Mouse (Mus musculus) limb, embryonic 15.5 days (tissue): ENCODE measurements around the gene Atp6v1c2. TPM values are rescaled to one million over a fixed set of nuclear protein-coding genes. Genes with fewer than 3 reads are reported as not detected.

Source experiments
- ATAC-seq: fragments of 200-750 bp; cut with Nextera tagmentation; 2 replicates; pipeline ENCODE4 v1.8.0; 2017; ENCODE audit warnings: low read depth, moderate TSS enrichment; ENCODE audit not compliant: insufficient number of reproducible peaks, low FRiP score, low TSS enrichment
- H3K27ac ChIP-seq: fragments of 300-500 bp; sonication (generic); 2 replicates; pipeline ENCODE4 v1.5.1; 2015; ENCODE audit warnings: moderate library complexity, mild to moderate bottlenecking, inconsistent platforms
- H3K27me3 ChIP-seq: fragments of 300-500 bp; sonication (generic); 2 replicates; pipeline ENCODE4 v1.6.1; 2015; ENCODE audit warnings: inconsistent platforms
- H3K36me3 ChIP-seq: fragments of 300-500 bp; sonication (generic); 2 replicates; pipeline ENCODE4 v1.6.1; 2015; ENCODE audit warnings: inconsistent platforms
- H3K4me1 ChIP-seq: fragments of 300-500 bp; sonication (generic); 2 replicates; pipeline ENCODE4 v1.6.1; 2015; ENCODE audit warnings: inconsistent platforms
- H3K4me2 ChIP-seq: fragments of 300-500 bp; sonication (generic); 2 replicates; pipeline ENCODE4 v1.6.1; 2015; ENCODE audit warnings: mild to moderate bottlenecking, inconsistent platforms
- H3K4me3 ChIP-seq: fragments of 300-500 bp; sonication (generic); 2 replicates; pipeline ENCODE4 v1.5.1; 2015; ENCODE audit warnings: mild to moderate bottlenecking, inconsistent platforms
- H3K9ac ChIP-seq: fragments of 300-500 bp; sonication (generic); 2 replicates; pipeline ENCODE4 v1.6.1; 2015; ENCODE audit warnings: inconsistent platforms
- H3K9me3 ChIP-seq: fragments of 300-500 bp; sonication (generic); 2 replicates; pipeline ENCODE4 v1.6.1; 2016; ENCODE audit warnings: inconsistent platforms
- WGBS: fragments of 180-500 bp; shearing (Covaris S2); methylation state at CpG from one replicate; pipeline ENCODE4 v1.1.7; 2015; 5-methylcytosine and 5-hydroxymethylcytosine counted together
- polyA plus RNA-seq: library from polyadenylated mRNA; unstranded; fragments of >200 nt; fragmentation: Nextera tagmentation; extraction: Ambion mirVana; gene quantifications from 2 replicates; pipeline ENCODE4 v1.2.1, GENCODE M21; 2015

Atp6v1c2 gene
- polyA plus RNA-seq, 1 experiment from 2014 or later: 0.63 TPM

GRCm38 (mm10) chr12:17318453-17318852, 10.7 kb downstream of the Atp6v1c2 start:
- Histone ChIP-seq H3K4me1 (no peaks in the 10 kb centered on the region), H3K27me3 (peaks cover 13% of the 10 kb centered on the region), H3K4me2 (no peak overlapping the region), H3K27ac (no peak overlapping the region), H3K4me3 (no peak overlapping the region), H3K36me3 (no peaks in the 10 kb centered on the region), H3K9ac (no peak overlapping the region), H3K9me3 (no peaks in the 10 kb centered on the region)
- 71% methylated on average over 3 of the region's 3 CpGs for WGBS
- no peak for ATAC-seq

DNA sequence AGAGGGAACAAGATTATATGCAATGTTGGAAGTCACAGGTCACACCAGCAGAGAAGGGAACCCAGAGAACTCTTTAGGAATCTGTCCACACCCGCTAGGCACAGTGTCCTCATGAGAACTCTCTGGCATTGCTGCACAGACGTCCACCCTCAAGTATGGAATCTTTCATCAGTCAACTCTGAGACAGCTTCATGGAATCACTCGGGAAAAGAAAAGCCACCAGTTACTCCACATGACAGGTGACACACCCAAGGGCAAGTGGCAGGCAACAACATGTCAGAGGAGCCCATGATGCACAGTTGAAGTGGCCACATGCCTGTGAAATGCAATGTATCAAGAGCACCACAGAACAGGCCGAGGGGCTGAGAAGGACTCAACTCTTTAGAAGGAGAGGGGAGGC, 11.2 kb downstream of the Atp6v1c2 start:
- Histone ChIP-seq H3K4me3 (no peak overlapping the region), H3K4me1 (no peaks in the 10 kb centered on the region), H3K9me3 (no peaks in the 10 kb centered on the region), H3K4me2 (no peak overlapping the region), H3K27ac (no peak overlapping the region), H3K9ac (no peak overlapping the region), H3K27me3 (peaks cover 8% of the 10 kb centered on the region), H3K36me3 (no peaks in the 10 kb centered on the region)
- no peak for ATAC-seq
- WGBS: 54% methylated on average over 4 of the region's 4 CpGs

DNA sequence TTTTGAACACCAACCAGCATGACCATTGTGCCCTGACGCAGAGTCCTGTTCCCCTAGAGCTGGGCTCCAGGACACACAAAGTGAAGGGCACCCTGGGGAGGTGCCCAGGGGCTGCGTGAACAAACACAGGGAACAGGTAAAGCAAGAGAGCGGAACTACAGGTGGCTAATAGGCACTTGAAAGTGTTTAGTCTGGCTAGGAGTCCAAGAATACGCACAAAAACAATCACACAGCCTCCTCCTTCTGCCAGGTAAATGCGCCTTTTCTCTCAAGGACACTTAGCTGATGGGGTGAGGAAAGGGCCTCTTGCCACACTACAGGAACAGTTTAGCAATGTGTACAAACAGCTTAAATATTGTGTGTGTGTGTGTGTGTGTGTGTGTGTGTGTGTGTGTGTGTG, 13.1 kb downstream of the Atp6v1c2 start:
- Histone ChIP-seq H3K4me3 (no peak overlapping the region), H3K4me2 (no peak overlapping the region), H3K27me3 (no peaks in the 10 kb centered on the region), H3K9me3 (no peaks in the 10 kb centered on the region), H3K4me1 (no peaks in the 10 kb centered on the region), H3K36me3 (no peaks in the 10 kb centered on the region), H3K27ac (no peak overlapping the region), H3K9ac (no peak overlapping the region)
- WGBS: 86% methylated on average over 5 of the region's 5 CpGs
- no peak for ATAC-seq

DNA sequence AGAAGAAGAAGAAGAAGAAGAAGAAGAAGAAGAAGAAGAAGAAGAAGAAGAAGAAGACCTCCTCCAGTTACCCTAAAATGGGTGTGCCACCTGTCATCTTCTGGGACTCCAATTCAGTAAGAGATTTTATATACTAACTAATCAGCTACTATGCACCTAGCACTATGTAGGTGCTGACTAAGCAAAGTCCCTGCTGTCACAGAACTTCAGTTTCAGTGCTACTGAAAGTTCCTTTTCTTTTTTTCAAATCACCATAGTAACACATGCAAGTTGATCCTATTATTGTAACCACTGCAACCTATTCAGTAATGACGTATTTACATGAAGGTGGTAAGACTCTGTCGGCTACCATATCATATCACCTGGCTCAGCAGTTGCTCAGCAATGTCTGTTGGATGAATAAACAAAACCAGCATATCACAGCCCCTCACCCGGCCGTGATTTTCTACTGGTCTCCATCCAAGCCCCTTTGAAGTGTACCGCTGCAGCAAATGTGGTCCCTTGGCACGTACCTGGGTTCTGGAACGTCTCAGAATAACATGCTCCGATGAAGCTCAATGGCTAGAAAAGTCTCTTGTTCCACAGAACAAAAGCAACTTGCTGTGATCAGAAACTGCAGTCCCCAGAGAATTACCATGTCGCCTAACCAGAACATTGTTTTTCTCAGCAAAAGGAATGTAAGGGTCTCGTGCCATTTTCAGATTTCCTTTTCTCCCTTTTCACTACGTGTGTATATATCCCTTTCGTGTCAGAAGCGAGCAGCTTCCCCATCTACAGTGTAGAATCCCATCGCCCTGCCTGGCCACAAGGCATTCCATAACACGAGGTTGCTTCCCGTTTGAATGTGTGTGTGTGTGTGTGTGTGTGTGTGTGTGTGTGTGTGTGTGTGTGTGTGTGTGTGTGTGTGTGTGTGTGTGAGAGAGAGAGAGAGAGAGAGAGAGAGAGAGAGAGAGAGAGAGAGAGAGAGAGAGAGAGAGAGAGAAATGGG, 18.0 kb downstream of the Atp6v1c2 start:
- H3K27me3 ChIP-seq: no peaks in the 10 kb centered on the region
- WGBS: 77% methylated on average over 16 of the region's 16 CpGs
- H3K36me3 ChIP-seq: no peaks in the 10 kb centered on the region
- H3K27ac ChIP-seq: no peak overlapping the region
- H3K9ac ChIP-seq: no peak overlapping the region
- H3K4me3 ChIP-seq: no peak overlapping the region
- H3K4me2 ChIP-seq: no peak overlapping the region
- no peaks in the 10 kb centered on the region for H3K4me1 ChIP-seq
- no peaks in the 10 kb centered on the region for H3K9me3 ChIP-seq
- no peak for ATAC-seq

DNA sequence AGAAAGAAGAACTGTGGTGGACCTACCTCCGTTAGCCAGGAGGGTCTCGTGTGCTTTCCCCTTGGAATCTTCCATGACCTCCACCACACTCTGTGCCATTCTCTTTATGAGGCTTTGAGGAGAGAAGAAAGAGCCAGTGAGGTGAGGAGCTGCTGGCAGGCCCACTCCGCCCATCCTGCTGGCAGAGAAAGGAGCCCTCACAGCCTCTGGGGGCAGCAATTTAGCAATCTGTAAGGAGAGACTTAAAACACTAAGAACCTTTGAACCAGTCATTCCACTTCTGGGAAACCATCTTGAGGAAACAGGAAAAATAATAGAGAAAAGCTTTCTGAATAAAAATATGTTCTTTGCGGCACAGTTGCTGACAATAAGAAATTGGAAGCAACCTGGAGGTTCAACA, 20.9 kb downstream of the Atp6v1c2 start:
- H3K4me1 ChIP-seq: no peaks in the 10 kb centered on the region
- no peak overlapping the region for H3K27ac ChIP-seq
- H3K36me3 ChIP-seq: no peaks in the 10 kb centered on the region
- no peak for ATAC-seq
- no peak overlapping the region for H3K4me2 ChIP-seq
- H3K9ac ChIP-seq: no peak overlapping the region
- 42% methylated on average over 4 of the region's 4 CpGs for WGBS
- H3K9me3 ChIP-seq: no peaks in the 10 kb centered on the region
- no peak overlapping the region for H3K4me3 ChIP-seq
- no peaks in the 10 kb centered on the region for H3K27me3 ChIP-seq

- Histone ChIP-seq H3K27me3 (no peaks in the 10 kb centered on the region), H3K9me3 (no peaks in the 10 kb centered on the region), H3K4me3 (no peak overlapping the region), H3K9ac (no peak overlapping the region), H3K36me3 (no peaks in the 10 kb centered on the region), H3K4me1 (no peaks in the 10 kb centered on the region), H3K4me2 (no peak overlapping the region), H3K27ac (no peak overlapping the region)
- ATAC-seq: no peak
- WGBS: 75% methylated on average over 7 of the region's 7 CpGs
Measured at GRCm38 (mm10) chr12:17305445-17305844, 23.7 kb downstream of the Atp6v1c2 start.

GRCm38 (mm10) chr12:17299902-17300301, 29.3 kb downstream of the Atp6v1c2 start:
- H3K27ac ChIP-seq: no peak overlapping the region
- no peaks in the 10 kb centered on the region for H3K4me1 ChIP-seq
- H3K9me3 ChIP-seq: no peaks in the 10 kb centered on the region
- WGBS: 94% methylated on average over 1 of the region's 1 CpGs
- H3K36me3 ChIP-seq: no peaks in the 10 kb centered on the region
- H3K4me3 ChIP-seq: no peak overlapping the region
- no peaks in the 10 kb centered on the region for H3K27me3 ChIP-seq
- H3K9ac ChIP-seq: no peak overlapping the region
- ATAC-seq: no peak
- no peak overlapping the region for H3K4me2 ChIP-seq

GRCm38 (mm10) chr12:17296899-17297298, 32.3 kb downstream of the Atp6v1c2 start:
- H3K4me1 ChIP-seq: no peaks in the 10 kb centered on the region
- no peak overlapping the region for H3K4me3 ChIP-seq
- no peak overlapping the region for H3K9ac ChIP-seq
- no peaks in the 10 kb centered on the region for H3K9me3 ChIP-seq
- no peak for ATAC-seq
- no peaks in the 10 kb centered on the region for H3K36me3 ChIP-seq
- H3K4me2 ChIP-seq: no peak overlapping the region
- H3K27me3 ChIP-seq: no peaks in the 10 kb centered on the region
- no peak overlapping the region for H3K27ac ChIP-seq
- WGBS: 61% methylated on average over 2 of the region's 2 CpGs

- no peak for ATAC-seq
- no peak overlapping the region for H3K4me2 ChIP-seq
- no peaks in the 10 kb centered on the region for H3K9me3 ChIP-seq
- no peaks in the 10 kb centered on the region for H3K27me3 ChIP-seq
- 60% methylated on average over 4 of the region's 4 CpGs for WGBS
- no peak overlapping the region for H3K4me3 ChIP-seq
- no peak overlapping the region for H3K27ac ChIP-seq
- 0 out of 2 replicates have a peak, but pooled peaks cover 4% of the 10 kb centered on the region for H3K36me3 ChIP-seq
- H3K4me1 ChIP-seq: peaks cover 10% of the 10 kb centered on the region
- no peak overlapping the region for H3K9ac ChIP-seq
Measured at GRCm38 (mm10) chr12:17290569-17290968, 38.6 kb downstream of the Atp6v1c2 start.

DNA sequence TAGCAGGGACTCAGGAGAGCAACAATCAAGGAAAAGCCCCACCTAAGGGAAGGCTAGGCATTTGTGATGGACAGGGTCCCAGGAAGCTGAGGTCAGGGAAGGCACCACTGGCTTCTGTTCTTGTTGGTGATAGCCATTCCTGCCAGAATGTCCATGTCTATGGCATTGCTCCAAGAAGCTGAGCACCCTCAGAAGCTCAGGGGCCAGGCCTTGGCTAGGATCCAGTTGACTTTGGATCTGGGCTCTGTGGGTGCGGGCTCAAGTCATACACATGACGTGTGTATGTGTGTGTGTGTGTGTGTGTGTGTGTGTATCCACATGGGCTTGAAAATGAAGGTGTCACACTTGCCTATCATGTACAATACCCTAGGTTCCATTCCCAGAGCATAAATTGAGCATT, 39.2 kb downstream of the Atp6v1c2 start:
- Histone ChIP-seq H3K9me3 (no peaks in the 10 kb centered on the region), H3K36me3 (peaks cover 10% of the 10 kb centered on the region), H3K27me3 (no peaks in the 10 kb centered on the region), H3K4me2 (no peak overlapping the region), H3K4me1 (peaks cover 10% of the 10 kb centered on the region), H3K4me3 (no peak overlapping the region), H3K27ac (no peak overlapping the region), H3K9ac (no peak overlapping the region)
- no peak for ATAC-seq
- WGBS: 87% methylated on average over 2 of the region's 2 CpGs

- Histone ChIP-seq H3K27ac (peak overlapping the region; percentile 33; the same call in 1 of the 2 replicates), H3K4me1 (peaks cover 10% of the 10 kb centered on the region), H3K27me3 (no peaks in the 10 kb centered on the region), H3K36me3 (peaks cover 18% of the 10 kb centered on the region), H3K4me3 (no peak overlapping the region), H3K9me3 (no peaks in the 10 kb centered on the region), H3K9ac (no peak overlapping the region), H3K4me2 (no peak overlapping the region)
- no peak; the same call in 1 of the 2 replicates for ATAC-seq
- WGBS: 56% methylated on average over 2 of the region's 2 CpGs
Measured at GRCm38 (mm10) chr12:17289060-17289459, 40.1 kb downstream of the Atp6v1c2 start.

GRCm38 (mm10) chr12:17288496-17288895, 40.7 kb downstream of the Atp6v1c2 start:
- Histone ChIP-seq H3K36me3 (peaks cover 24% of the 10 kb centered on the region), H3K4me2 (no peak overlapping the region), H3K9ac (no peak overlapping the region), H3K4me3 (no peak overlapping the region), H3K9me3 (no peaks in the 10 kb centered on the region), H3K27me3 (no peaks in the 10 kb centered on the region), H3K4me1 (peaks cover 10% of the 10 kb centered on the region), H3K27ac (peak overlapping the region; percentile 33)
- WGBS: 56% methylated on average over 4 of the region's 4 CpGs
- no peak for ATAC-seq
